Mouse (Mus musculus) thymus, postnatal 0 days (tissue): Measurements from ENCODE around the gene Anks1b. TPM values are rescaled to one million over a fixed set of nuclear protein-coding genes. Genes with fewer than 3 reads are reported as not detected.
A peak's percentile ranks its signal among the peaks of the same experiment; 100 is the strongest.

Experiments
- DNase-seq: peaks from one replicate; pipeline ENCODE4 v3.0.0-alpha.2; 2015; ENCODE audit warnings: low spot score
- polyA plus RNA-seq: library from polyadenylated mRNA; unstranded; fragments of >200 nt; fragmentation: Nextera tagmentation; extraction: Ambion mirVana; gene quantifications from 2 replicates; pipeline ENCODE4 v1.2.1, GENCODE M21; 2015

Anks1b gene
- polyA plus RNA-seq, 1 experiment from 2014 or later = 0.18 TPM

GRCm38 (mm10) chr10:90369015-90369414, 495.7 kb downstream of the Anks1b start:
- DNase-seq = no peak

GRCm38 (mm10) chr10:90370751-90371150, 497.4 kb downstream of the Anks1b start:
- no peak for DNase-seq

- DNase-seq = peak; percentile 7
These were observed 500.2 kb downstream of the Anks1b start for GRCm38 (mm10) chr10:90373469-90373868.

GRCm38 (mm10) chr10:90376605-90377004, 503.3 kb downstream of the Anks1b start:
- DNase-seq = no peak

- DNase-seq = no peak
These were observed 506.8 kb downstream of the Anks1b start for GRCm38 (mm10) chr10:90380062-90380461.

- no peak for DNase-seq
These were observed 507.5 kb downstream of the Anks1b start for GRCm38 (mm10) chr10:90380704-90381339.

GRCm38 (mm10) chr10:90400382-90400781, 527.1 kb downstream of the Anks1b start:
- DNase-seq = no peak

GRCm38 (mm10) chr10:90408484-90408883, 535.2 kb downstream of the Anks1b start:
- DNase-seq = no peak

- DNase-seq = no peak
These were observed 558.2 kb downstream of the Anks1b start for GRCm38 (mm10) chr10:90431527-90431926.

- DNase-seq = no peak
These were observed 558.7 kb downstream of the Anks1b start for GRCm38 (mm10) chr10:90431974-90432373.

- no peak for DNase-seq
These were observed 559.2 kb downstream of the Anks1b start for GRCm38 (mm10) chr10:90432479-90432878.

GRCm38 (mm10) chr10:90441036-90441435, 567.7 kb downstream of the Anks1b start:
- no peak for DNase-seq

GRCm38 (mm10) chr10:90441656-90442055, 568.3 kb downstream of the Anks1b start:
- DNase-seq = no peak

GRCm38 (mm10) chr10:90464906-90465305, 591.6 kb downstream of the Anks1b start:
- no peak for DNase-seq

- DNase-seq = no peak
These were observed 592.1 kb downstream of the Anks1b start for GRCm38 (mm10) chr10:90465426-90465825.

- DNase-seq = no peak
These were observed 594.2 kb downstream of the Anks1b start for GRCm38 (mm10) chr10:90467546-90467945.

- DNase-seq = no peak
These were observed 620.1 kb downstream of the Anks1b start for GRCm38 (mm10) chr10:90493436-90493835.

GRCm38 (mm10) chr10:90493996-90494642, 620.8 kb downstream of the Anks1b start:
- DNase-seq = no peak

GRCm38 (mm10) chr10:90494981-90495516, 621.7 kb downstream of the Anks1b start:
- no peak for DNase-seq

GRCm38 (mm10) chr10:90507561-90507960, 634.3 kb downstream of the Anks1b start:
- DNase-seq = no peak

GRCm38 (mm10) chr10:90512801-90513200, 639.5 kb downstream of the Anks1b start:
- DNase-seq = no peak

- DNase-seq = no peak
These were observed 658.5 kb downstream of the Anks1b start for GRCm38 (mm10) chr10:90531813-90532212.

- DNase-seq = no peak
These were observed 662.1 kb downstream of the Anks1b start for GRCm38 (mm10) chr10:90535370-90535769.
